ENCODE assay signal across 8 mouse cellular contexts in genomic region chr8:53638495-53639171, GRCm38 (mm10). TPM values are rescaled to one million over a fixed set of nuclear protein-coding genes. Genes with fewer than 3 reads are reported as not detected.
A peak's percentile ranks its signal among the peaks of the same experiment; 100 is the strongest.
DNase-seq lines count a peak whose midpoint lies in the region; ATAC-seq and TF ChIP-seq lines count a peak whose summit lies in the region.

Neil3 (minus strand) TSS chr8:53639065.

- DNase-seq in A20 (ENCODE audit: low read depth, low spot score), result peak; percentile 90
- peak; percentile 93 for DNase-seq in adrenal gland, postnatal 10 days
- DNase-seq in heart, adult 8-10 months (ENCODE audit: low spot score), result peak; percentile 64
- peak; percentile 70 to 85 for DNase-seq in kidney, adult 8-10 months
- peak; percentile 90 for DNase-seq in neural tube, embryonic 11.5 days (ENCODE audit: low spot score)

- WGBS in embryonic facial prominence, embryonic 12.5 days, result 1% methylated on average over 26 of the region's 26 CpGs
- WGBS in liver, embryonic 15.5 days (ENCODE audit: insufficient replicate concordance), result under 1% methylated on average over 26 of the region's 26 CpGs
- under 1% methylated on average over 26 of the region's 26 CpGs for WGBS in neural tube, embryonic 11.5 days

- H3K4me2 ChIP-seq in embryonic facial prominence, embryonic 12.5 days (replicated peaks), result peak within 1 kb of the TSS; percentile 85
- H3K4me2 ChIP-seq in liver, embryonic 15.5 days, result peak within 1 kb of the TSS; percentile 75
- H3K4me2 ChIP-seq in neural tube, embryonic 11.5 days (ENCODE audit: low read depth), result peak within 1 kb of the TSS; percentile 69

- H3K4me1 ChIP-seq in embryonic facial prominence, embryonic 12.5 days, result peaks cover 3% of the 10 kb centered on the region; the same call in 1 of the 2 replicates
- peaks cover 20% of the 10 kb centered on the region for H3K4me1 ChIP-seq in liver, embryonic 15.5 days (replicated peaks)
- H3K4me1 ChIP-seq in neural tube, embryonic 11.5 days (ENCODE audit: control insufficient read depth, insufficient read depth, low read length), result no peaks in the 10 kb centered on the region
- peaks cover 2% of the 10 kb centered on the region for H3K4me1 ChIP-seq in testis, adult 2 months (ENCODE audit: control insufficient read depth, insufficient read depth, low read length)

- no peak for TF ChIP-seq CTCF in testis, adult 2 months (IDR thresholded peaks at IDR 0.05; ENCODE audit: control insufficient read depth, insufficient read depth, insufficient replicate concordance, low read depth, low read length)

- no peaks in the 10 kb centered on the region for H3K36me3 ChIP-seq in embryonic facial prominence, embryonic 12.5 days
- peaks cover 9% of the 10 kb centered on the region for H3K36me3 ChIP-seq in liver, embryonic 15.5 days (replicated peaks)
- no peaks in the 10 kb centered on the region for H3K36me3 ChIP-seq in neural tube, embryonic 11.5 days (ENCODE audit: control insufficient read depth, insufficient read depth, low read length)
- H3K36me3 ChIP-seq in testis, adult 2 months (ENCODE audit: control insufficient read depth, insufficient read depth, low read length), result no peaks in the 10 kb centered on the region

- ATAC-seq in embryonic facial prominence, embryonic 12.5 days (ENCODE audit: insufficient number of reproducible peaks, insufficient read depth, low FRiP score, low TSS enrichment), result peak; percentile 99
- ATAC-seq in liver, embryonic 15.5 days (ENCODE audit: insufficient read depth), result peak; percentile 100
- ATAC-seq in neural tube, embryonic 11.5 days (ENCODE audit: insufficient read depth, low FRiP score, low TSS enrichment), result peak; percentile 98

- no peaks in the 10 kb centered on the region for H3K9me3 ChIP-seq in embryonic facial prominence, embryonic 12.5 days
- H3K9me3 ChIP-seq in liver, embryonic 15.5 days (replicated peaks), result no peaks in the 10 kb centered on the region
- H3K9me3 ChIP-seq in neural tube, embryonic 11.5 days (ENCODE audit: control insufficient read depth, low read length), result no peaks in the 10 kb centered on the region

- no peak within 1 kb of the TSS for H3K27ac ChIP-seq in embryonic facial prominence, embryonic 12.5 days
- peak within 1 kb of the TSS; percentile 82 for H3K27ac ChIP-seq in liver, embryonic 15.5 days (replicated peaks)
- H3K27ac ChIP-seq in neural tube, embryonic 11.5 days (ENCODE audit: low read depth, low read length), result no peak within 1 kb of the TSS
- H3K27ac ChIP-seq in testis, adult 2 months (ENCODE audit: control insufficient read depth, insufficient read depth, low read depth, low read length), result no peak within 1 kb of the TSS

- H3K4me3 ChIP-seq in embryonic facial prominence, embryonic 12.5 days, result peak within 1 kb of the TSS; percentile 64
- H3K4me3 ChIP-seq in liver, embryonic 15.5 days (replicated peaks), result peak within 1 kb of the TSS; percentile 88
- H3K4me3 ChIP-seq in neural tube, embryonic 11.5 days (ENCODE audit: low read depth, low read length), result peak within 1 kb of the TSS; percentile 58
- peak within 1 kb of the TSS; percentile 80 for H3K4me3 ChIP-seq in testis, adult 2 months (ENCODE audit: control insufficient read depth, low read depth, low read length)

- H3K27me3 ChIP-seq in embryonic facial prominence, embryonic 12.5 days, result no peaks in the 10 kb centered on the region
- no peaks in the 10 kb centered on the region for H3K27me3 ChIP-seq in liver, embryonic 15.5 days
- no peaks in the 10 kb centered on the region for H3K27me3 ChIP-seq in neural tube, embryonic 11.5 days (ENCODE audit: control insufficient read depth, insufficient read depth, low read length)
- no peaks in the 10 kb centered on the region for H3K27me3 ChIP-seq in testis, adult 2 months (ENCODE audit: control insufficient read depth, insufficient read depth, low read length)

- H3K9ac ChIP-seq in embryonic facial prominence, embryonic 12.5 days, result peak within 1 kb of the TSS; percentile 66
- peak within 1 kb of the TSS; percentile 80 for H3K9ac ChIP-seq in liver, embryonic 15.5 days
- peak within 1 kb of the TSS; percentile 76 for H3K9ac ChIP-seq in neural tube, embryonic 11.5 days (ENCODE audit: low read length)

- TF ChIP-seq POLR2A in testis, adult 2 months (IDR thresholded peaks at IDR 0.05; ENCODE audit: control insufficient read depth, low read depth, low read length), result no peak

RNA-seq across cellular contexts. Expression of gene Neil3, which starts in this region (rescaled TPM):
- total RNA-seq in adrenal gland, postnatal 10 days (2021), result 10 to 100 TPM in 1 of 2 experiments, 1 to 10 TPM in 1; 7.0 to 10.4 TPM
- 24.4 and 28.8 TPM in 2 replicates for polyA plus RNA-seq in embryonic facial prominence, embryonic 12.5 days (2016; fragmentation: Nextera tagmentation; extraction: Ambion mirVana)
- total RNA-seq in heart, adult 8-10 months (2022), result under 1 TPM in 1 of 4 experiments, not detected in 3; 0.49 TPM
- 33.5 TPM in 2 replicates for polyA plus RNA-seq in liver, embryonic 15.5 days (2015; fragmentation: Nextera tagmentation; extraction: Ambion mirVana)
- 18.4 and 20.3 TPM in 2 replicates for polyA plus RNA-seq in neural tube, embryonic 11.5 days (2014; fragmentation: Nextera tagmentation; extraction: Ambion mirVana)
- polyA plus RNA-seq in testis, adult 2 months (2012; rRNA removed), result 6.0 and 6.8 TPM in 2 replicates

Comparison
In these comparisons a context has a peak if more than half of its experiments do, and no peak if none do; other contexts are left out.
1. RNA of gene Neil3 (total RNA-seq): 7.0 to 10.4 TPM in adrenal gland, postnatal 10 days; 0.49 TPM in heart, adult 8-10 months; every median in the first group is over 4 times any median in the second.
2. Peak in DNase-seq in heart, adult 8-10 months; RNA of the gene not detected or under 1 TPM.
3. Peak in every context shown above with its lines, with median percentiles within 50 percentile points of each other: DNase-seq, ATAC-seq, H3K4me2 ChIP-seq, H3K4me3 ChIP-seq and H3K9ac ChIP-seq.